8 mouse cellular contexts compared by ENCODE assay signal in the genomic region with DNA sequence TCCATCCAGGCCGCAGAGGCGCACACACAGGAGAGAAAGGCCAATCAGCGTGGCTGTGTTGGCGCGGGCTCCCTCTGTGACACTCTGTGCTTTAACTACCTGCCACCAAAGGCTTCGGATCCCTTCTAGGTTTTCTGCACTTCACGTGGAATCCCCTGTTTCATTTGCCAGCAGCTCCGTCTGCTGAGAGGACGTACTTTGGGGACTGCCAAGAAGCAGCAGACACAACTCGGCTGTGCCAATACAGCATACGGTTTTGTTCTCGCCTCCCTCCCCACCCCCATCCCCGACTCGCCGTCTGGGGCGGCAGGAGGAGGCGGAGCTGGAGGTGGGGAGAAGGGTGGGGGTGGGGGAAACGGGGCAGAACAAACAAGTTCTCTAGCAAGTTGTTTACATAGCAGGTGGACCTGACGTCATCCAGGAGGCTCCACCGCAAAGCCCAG. TPM values are rescaled to one million over a fixed set of nuclear protein-coding genes. Genes with fewer than 3 reads are reported as not detected.
DNase-seq lines count a peak whose midpoint lies in the region; ATAC-seq and TF ChIP-seq lines count a peak whose summit lies in the region.

No protein-coding gene starts in this region.

- peak overlapping the region; percentile 89 for H3K4me3 ChIP-seq in forebrain, embryonic 16.5 days (replicated peaks; ENCODE audit: low read length)
- peak overlapping the region; percentile 67 for H3K4me3 ChIP-seq in layer of hippocampus, adult 2 months
- peak overlapping the region; percentile 60 for H3K4me3 ChIP-seq in lung, adult 2 months (replicated peaks; ENCODE audit: extremely low read depth, low read depth, low read length)

- H3K27me3 ChIP-seq in forebrain, embryonic 16.5 days (replicated peaks; ENCODE audit: control insufficient read depth, insufficient read depth, low read length), result no peaks in the 10 kb centered on the region

- TF ChIP-seq CTCF in layer of hippocampus, adult 2 months (conservative IDR thresholded peaks at IDR 0.05), result no peak
- TF ChIP-seq CTCF in lung, adult 2 months (IDR thresholded peaks at IDR 0.05; ENCODE audit: insufficient read depth, low read length), result no peak

- peaks cover 40% of the 10 kb centered on the region for H3K4me1 ChIP-seq in forebrain, embryonic 16.5 days (replicated peaks; ENCODE audit: control insufficient read depth, insufficient read depth, low read length)
- H3K4me1 ChIP-seq in lung, adult 2 months (ENCODE audit: control insufficient read depth, insufficient read depth, low read length), result peaks cover 4% of the 10 kb centered on the region; the same call in 1 of the 2 replicates

- TF ChIP-seq POLR2A in lung, adult 2 months (IDR thresholded peaks at IDR 0.05; ENCODE audit: borderline replicate concordance, extremely low read depth, low read depth, low read length), result no peak; the same call in 1 of the 2 replicates

- peak overlapping the region; percentile 86 for H3K4me2 ChIP-seq in forebrain, embryonic 16.5 days (ENCODE audit: low read length)

- no peaks in the 10 kb centered on the region for H3K36me3 ChIP-seq in forebrain, embryonic 16.5 days (ENCODE audit: control insufficient read depth, insufficient read depth)

- peak; percentile 86 for DNase-seq in brain, embryonic 18.5 days (ENCODE audit: low read depth, low spot score)
- DNase-seq in heart, postnatal 25 days (ENCODE audit: low spot score), result peak; percentile 49
- DNase-seq in layer of hippocampus, adult 2 months (ENCODE audit: low spot score in 2 of 2), result peak; percentile 57
- peak; percentile 76 for DNase-seq in lung, adult 2 months
- DNase-seq in retina, postnatal 1 day, result peak; percentile 88

- H3K9ac ChIP-seq in forebrain, embryonic 16.5 days (replicated peaks; ENCODE audit: low read depth, low read length), result peak overlapping the region; percentile 49

- WGBS in forebrain, embryonic 16.5 days, result under 1% methylated on average over 20 of the region's 20 CpGs
- WGBS in lung, adult 2 months, result 2% methylated on average over 20 of the region's 20 CpGs

- peak overlapping the region; percentile 92 for H3K27ac ChIP-seq in forebrain, embryonic 16.5 days (ENCODE audit: low read length)
- no peak overlapping the region for H3K27ac ChIP-seq in layer of hippocampus, adult 2 months

- peak; percentile 43 for ATAC-seq in CD4-positive, CD25-positive, alpha-beta regulatory T cell, adult 4 months
- ATAC-seq in forebrain, embryonic 16.5 days, result peak; percentile 94
- no peak for ATAC-seq in activated CD4-positive, CD25-positive, alpha-beta regulatory T cell, adult 4 months

- no peaks in the 10 kb centered on the region for H3K9me3 ChIP-seq in forebrain, embryonic 16.5 days (ENCODE audit: control insufficient read depth, low read length)

- intact Hi-C loops in heart, postnatal 25 days (cut with DNase I), result loop anchor here (5.0 kb wide), 1 partner anchor 282 kb away; no protein-coding TSS in a partner anchor

RNA-seq across cellular contexts. Expression of gene Foxp2, which starts 0.5 kb away (rescaled TPM):
- under 1 TPM; 0.27 to 0.34 TPM for polyA plus RNA-seq in CD4-positive, CD25-positive, alpha-beta regulatory T cell, adult 4 months (2017; shearing (Covaris generic))
- 36.0 and 44.4 TPM in 2 replicates for polyA plus RNA-seq in forebrain, embryonic 16.5 days (2015; fragmentation: Nextera tagmentation; extraction: Ambion mirVana)
- 1 to 10 TPM; 2.0 to 2.3 TPM for total RNA-seq in heart, postnatal 25 days (2021)
- 1 to 10 TPM; 1.8 to 2.1 TPM for total RNA-seq in layer of hippocampus, adult 2 months (2021)
- 5.2 and 5.8 TPM in 2 replicates for polyA plus RNA-seq in lung, adult 2 months (2012; rRNA removed)
- 1 to 10 TPM in 1 of 2 experiments, not detected in 1; 1.4 TPM for polyA plus RNA-seq in activated CD4-positive, CD25-positive, alpha-beta regulatory T cell, adult 4 months (2017; shearing (Covaris generic))
